Mouse (Mus musculus) small intestine, adult 2 months (tissue): ENCODE measurements around the gene Pcx.

Experiments
- CTCF ChIP-seq: fragments of 200-500 bp; IDR thresholded peaks from 2 replicates; pipeline ENCODE4 v1.5.1; 2012; ENCODE audit warnings: low read depth, mild to moderate bottlenecking, control low read depth, inconsistent platforms, low read length, moderate library complexity, mixed read lengths; ENCODE audit not compliant: insufficient replicate concordance, insufficient read length; ENCODE audit errors: extremely low read depth
- POLR2A ChIP-seq: fragments of 200-500 bp; IDR thresholded peaks from 2 replicates; pipeline ENCODE4 v1.6.1; 2012; ENCODE audit warnings: low read depth, mild to moderate bottlenecking, control low read depth, inconsistent platforms, low read length, moderate library complexity

DNA sequence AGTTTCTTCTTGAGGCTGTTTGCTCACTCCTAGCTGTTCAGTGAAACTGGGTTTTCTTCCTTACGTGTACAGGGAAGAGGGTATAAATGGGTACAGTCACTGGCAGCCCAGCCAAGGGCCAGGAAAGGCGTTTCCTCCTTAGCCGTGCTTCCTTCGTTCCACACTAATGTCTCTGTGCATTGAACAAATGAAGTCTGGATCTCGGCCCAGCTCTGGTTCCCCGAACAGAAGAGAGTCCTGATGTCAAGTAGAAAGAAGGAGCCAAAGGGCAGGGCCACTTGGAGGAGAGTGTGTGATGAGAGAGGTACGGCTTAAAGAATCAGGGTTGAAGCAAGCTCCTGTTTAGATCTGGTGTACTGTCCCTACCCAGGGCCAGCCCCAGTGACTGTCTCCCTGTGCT is 44.8 kb downstream of the Pcx start:
- TF ChIP-seq POLR2A (no peak), CTCF (no peak)
